ENCODE assay signal across 9 mouse cellular contexts in genomic region chr5:8356326-8356725, GRCm38 (mm10). TPM values are rescaled to one million over a fixed set of nuclear protein-coding genes. Genes with fewer than 3 reads are reported as not detected.
A peak's percentile ranks its signal among the peaks of the same experiment; 100 is the strongest.
DNase-seq lines count a peak whose midpoint lies in the region; TF ChIP-seq lines count a peak whose summit lies in the region.
"Had no signal": no experiment of that assay in that cellular context is flagged by ENCODE, and none has a peak within 500 bp of the region (broad histone marks: within the 10 kb centered on the region; RNA-seq: fewer than 3 reads in every experiment).

No protein-coding gene starts in this region.

- no peak for TF ChIP-seq CTCF in thymus, adult 2 months (IDR thresholded peaks at IDR 0.05; ENCODE audit: borderline replicate concordance, control insufficient read depth, extremely low read depth, insufficient read depth, low read length, poor library complexity)

- H3K4me1 ChIP-seq in thymus, adult 2 months (replicated peaks; ENCODE audit: control insufficient read depth, insufficient read depth, low read length), result no peaks in the 10 kb centered on the region

- H3K27ac ChIP-seq in thymus, adult 2 months (ENCODE audit: control insufficient read depth, insufficient read depth, low read length), result no peak overlapping the region

- no peaks in the 10 kb centered on the region for H3K36me3 ChIP-seq in thymus, adult 2 months (ENCODE audit: control insufficient read depth, insufficient read depth, low read length)

- TF ChIP-seq POLR2A in thymus, adult 2 months (IDR thresholded peaks at IDR 0.05; ENCODE audit: control insufficient read depth, extremely low read depth, insufficient read depth, low read length, poor library complexity), result no peak

- 81% methylated on average over 2 of the region's 2 CpGs for WGBS in thymus, adult 2 months

- intact Hi-C loops in left cerebral cortex, postnatal 4 days (cut with DNase I), result no loop called here

- peak; percentile 79 for DNase-seq in adrenal gland, adult 2 months
- DNase-seq in adrenal gland, postnatal 4 days (ENCODE audit: low spot score in 2 of 2), result no peak
- DNase-seq in left cerebral cortex, postnatal 4 days, result peak; percentile 8
- no peak for DNase-seq in left cerebral cortex, adult 9 months (ENCODE audit: low spot score in 2 of 2)
- DNase-seq in fat pad, adult 2 months (ENCODE audit: extremely low read depth, low read depth, low spot score), result peak; percentile 51
- peak; percentile 72 for DNase-seq in mesoderm, embryonic 11.5 days (ENCODE audit: low read depth, low spot score)
- no peak for DNase-seq in thymus, adult 2 months
- no peak for DNase-seq in gastrocnemius, postnatal 10 days
- DNase-seq: gastrocnemius, adult 2 months had no signal

- H3K4me3 ChIP-seq in thymus, adult 2 months (ENCODE audit: control insufficient read depth, insufficient read depth, low read length), result no peak overlapping the region
- H3K4me3 ChIP-seq: gastrocnemius, adult 2 months had no signal

- H3K27me3 ChIP-seq in thymus, adult 2 months (ENCODE audit: control insufficient read depth, insufficient read depth, low read length), result no peaks in the 10 kb centered on the region

RNA-seq across cellular contexts. Expression of gene Adam22, which starts 11.6 kb away (rescaled TPM):
- 1 to 10 TPM; 2.5 to 3.9 TPM for total RNA-seq in adrenal gland, adult 2 months (2021)
- polyA plus RNA-seq in adrenal gland, adult 2 months (2012; rRNA removed), result 0.37 and 0.95 TPM in 2 replicates
- 10 to 100 TPM in 1 of 2 experiments, 1 to 10 TPM in 1; 9.3 to 10.6 TPM for total RNA-seq in adrenal gland, postnatal 4 days (2021)
- 100 to 1,000 TPM; 140 TPM for total RNA-seq in left cerebral cortex, postnatal 4 days (2021)
- 0.23 and 0.55 TPM in 2 replicates for polyA plus RNA-seq in thymus, adult 2 months (2012; rRNA removed)
- total RNA-seq in gastrocnemius, postnatal 10 days (2021), result 1 to 10 TPM; 5.6 to 7.2 TPM

Comparison
In these comparisons a context has a peak if more than half of its experiments do, and no peak if none do; other contexts are left out.
1. DNase-seq: peak in adrenal gland, adult 2 months (single experiment), left cerebral cortex, postnatal 4 days (single experiment), fat pad, adult 2 months (single experiment) and mesoderm, embryonic 11.5 days (single experiment); none in adrenal gland, postnatal 4 days (0 of 2), left cerebral cortex, adult 9 months (0 of 2), thymus, adult 2 months (single experiment) and gastrocnemius, postnatal 10 days (single experiment).
2. RNA of gene Adam22, which starts 11.6 kb away (total RNA-seq): 140 TPM in left cerebral cortex, postnatal 4 days; 9.3 to 10.6 TPM in adrenal gland, postnatal 4 days, 5.6 to 7.2 TPM in gastrocnemius, postnatal 10 days and 2.5 to 3.9 TPM in adrenal gland, adult 2 months; every median in the first group is over 10 times any median in the second.